Mouse (Mus musculus): ENCODE data around the gene Agap1. TPM values are rescaled to one million over a fixed set of nuclear protein-coding genes. Genes with fewer than 3 reads are reported as not detected.

Agap1 gene
- polyA plus RNA-seq, 1 experiment, result 43.1 TPM

GRCm38 (mm10) chr1:89927061-89927661 lies 472.6 kb downstream of the Agap1 start:
- Histone ChIP-seq H3K27ac (ENCODE audit: insufficient read depth, low read length) (no peak overlapping the region), H3K4me3 (ENCODE audit: insufficient read depth, low read length) (no peak overlapping the region), H3K4me1 (ENCODE audit: control insufficient read depth, insufficient read depth, low read length) (no peaks in the 10 kb centered on the region)
- TF ChIP-seq POLR2A (IDR thresholded peaks at IDR 0.05; ENCODE audit: extremely low read depth, insufficient read depth, low read length) (no peak), CTCF (IDR thresholded peaks at IDR 0.05; ENCODE audit: extremely low read depth, insufficient read depth, low read length) (no peak)

GRCm38 (mm10) chr1:89928676-89929075 lies 474.1 kb downstream of the Agap1 start:
- Histone ChIP-seq H3K4me1 (ENCODE audit: control insufficient read depth, insufficient read depth, low read length) (no peaks in the 10 kb centered on the region), H3K27ac (ENCODE audit: insufficient read depth, low read length) (no peak overlapping the region), H3K4me3 (ENCODE audit: insufficient read depth, low read length) (no peak overlapping the region)
- TF ChIP-seq CTCF (IDR thresholded peaks at IDR 0.05; ENCODE audit: extremely low read depth, insufficient read depth, low read length), result no peak
- TF ChIP-seq POLR2A (IDR thresholded peaks at IDR 0.05; ENCODE audit: extremely low read depth, insufficient read depth, low read length), result no peak

- H3K4me3 ChIP-seq (ENCODE audit: insufficient read depth, low read length), result no peak overlapping the region
- no peaks in the 10 kb centered on the region for H3K4me1 ChIP-seq (ENCODE audit: control insufficient read depth, insufficient read depth, low read length)
- H3K27ac ChIP-seq (ENCODE audit: insufficient read depth, low read length), result no peak overlapping the region
- no peak for TF ChIP-seq CTCF (IDR thresholded peaks at IDR 0.05; ENCODE audit: extremely low read depth, insufficient read depth, low read length)
- TF ChIP-seq POLR2A (IDR thresholded peaks at IDR 0.05; ENCODE audit: extremely low read depth, insufficient read depth, low read length), result no peak
These were observed 474.6 kb downstream of the Agap1 start for GRCm38 (mm10) chr1:89929181-89929580.

- no peak overlapping the region for H3K4me3 ChIP-seq (ENCODE audit: insufficient read depth, low read length)
These were observed 475.3 kb downstream of the Agap1 start for GRCm38 (mm10) chr1:89929721-89930505.

GRCm38 (mm10) chr1:89930551-89930950 lies 475.9 kb downstream of the Agap1 start:
- Histone ChIP-seq H3K27ac (ENCODE audit: insufficient read depth, low read length) (no peak overlapping the region), H3K4me1 (ENCODE audit: control insufficient read depth, insufficient read depth, low read length) (no peaks in the 10 kb centered on the region), H3K4me3 (ENCODE audit: insufficient read depth, low read length) (no peak overlapping the region)
- TF ChIP-seq POLR2A (IDR thresholded peaks at IDR 0.05; ENCODE audit: extremely low read depth, insufficient read depth, low read length) (no peak), CTCF (IDR thresholded peaks at IDR 0.05; ENCODE audit: extremely low read depth, insufficient read depth, low read length) (no peak)

More at GRCm38 (mm10) chr1:89929721-89930505, 475.3 kb downstream of the Agap1 start:
- H3K4me1 ChIP-seq (ENCODE audit: control insufficient read depth, insufficient read depth, low read length), result no peaks in the 10 kb centered on the region
- no peak overlapping the region for H3K27ac ChIP-seq (ENCODE audit: insufficient read depth, low read length)
- TF ChIP-seq POLR2A (IDR thresholded peaks at IDR 0.05; ENCODE audit: extremely low read depth, insufficient read depth, low read length) (no peak), CTCF (IDR thresholded peaks at IDR 0.05; ENCODE audit: extremely low read depth, insufficient read depth, low read length) (no peak)

GRCm38 (mm10) chr1:89931120-89931519 lies 476.5 kb downstream of the Agap1 start, which contains the start of gene Gbx2:
Gene Gbx2, minus strand, starts transcription at chr1:89931179.
- H3K27ac ChIP-seq (ENCODE audit: insufficient read depth, low read length), result no peak within 1 kb of the TSS
- H3K4me3 ChIP-seq (ENCODE audit: insufficient read depth, low read length), result no peak within 1 kb of the TSS
- TF ChIP-seq CTCF (IDR thresholded peaks at IDR 0.05; ENCODE audit: extremely low read depth, insufficient read depth, low read length) (no peak), POLR2A (IDR thresholded peaks at IDR 0.05; ENCODE audit: extremely low read depth, insufficient read depth, low read length) (no peak)
- H3K4me1 ChIP-seq (ENCODE audit: control insufficient read depth, insufficient read depth, low read length), result no peaks in the 10 kb centered on the region

- no peak overlapping the region for H3K4me3 ChIP-seq (ENCODE audit: insufficient read depth, low read length)
- no peaks in the 10 kb centered on the region for H3K4me1 ChIP-seq (ENCODE audit: control insufficient read depth, insufficient read depth, low read length)
- H3K27ac ChIP-seq (ENCODE audit: insufficient read depth, low read length), result no peak overlapping the region
- no peak for TF ChIP-seq CTCF (IDR thresholded peaks at IDR 0.05; ENCODE audit: extremely low read depth, insufficient read depth, low read length)
- TF ChIP-seq POLR2A (IDR thresholded peaks at IDR 0.05; ENCODE audit: extremely low read depth, insufficient read depth, low read length), result no peak
These were observed 477.4 kb downstream of the Agap1 start for GRCm38 (mm10) chr1:89932021-89932423.

- no peak overlapping the region for H3K27ac ChIP-seq (ENCODE audit: insufficient read depth, low read length)
- TF ChIP-seq CTCF (IDR thresholded peaks at IDR 0.05; ENCODE audit: extremely low read depth, insufficient read depth, low read length) (no peak), POLR2A (IDR thresholded peaks at IDR 0.05; ENCODE audit: extremely low read depth, insufficient read depth, low read length) (no peak)
These were observed 478.0 kb downstream of the Agap1 start for GRCm38 (mm10) chr1:89932616-89933015.

GRCm38 (mm10) chr1:89933028-89933427 lies 478.4 kb downstream of the Agap1 start:
- H3K4me3 ChIP-seq (ENCODE audit: insufficient read depth, low read length), result no peak overlapping the region

More at GRCm38 (mm10) chr1:89932616-89933015, 478.0 kb downstream of the Agap1 start:
- Histone ChIP-seq H3K4me3 (ENCODE audit: insufficient read depth, low read length) (no peak overlapping the region), H3K4me1 (ENCODE audit: control insufficient read depth, insufficient read depth, low read length) (no peaks in the 10 kb centered on the region)

GRCm38 (mm10) chr1:89933786-89934185 lies 479.2 kb downstream of the Agap1 start:
- Histone ChIP-seq H3K4me1 (ENCODE audit: control insufficient read depth, insufficient read depth, low read length) (no peaks in the 10 kb centered on the region), H3K4me3 (ENCODE audit: insufficient read depth, low read length) (no peak overlapping the region), H3K27ac (ENCODE audit: insufficient read depth, low read length) (no peak overlapping the region)
- TF ChIP-seq POLR2A (IDR thresholded peaks at IDR 0.05; ENCODE audit: extremely low read depth, insufficient read depth, low read length) (no peak), CTCF (IDR thresholded peaks at IDR 0.05; ENCODE audit: extremely low read depth, insufficient read depth, low read length) (no peak)

More at GRCm38 (mm10) chr1:89933028-89933427, 478.4 kb downstream of the Agap1 start:
- no peak overlapping the region for H3K27ac ChIP-seq (ENCODE audit: insufficient read depth, low read length)
- H3K4me1 ChIP-seq (ENCODE audit: control insufficient read depth, insufficient read depth, low read length), result no peaks in the 10 kb centered on the region
- TF ChIP-seq CTCF (IDR thresholded peaks at IDR 0.05; ENCODE audit: extremely low read depth, insufficient read depth, low read length) (no peak), POLR2A (IDR thresholded peaks at IDR 0.05; ENCODE audit: extremely low read depth, insufficient read depth, low read length) (no peak)

All from cortical plate, adult 2 months (tissue).